Mouse (Mus musculus) heart, embryonic 14.5 days (tissue): ENCODE results near the gene Lins1. TPM values are rescaled to one million over a fixed set of nuclear protein-coding genes. Genes with fewer than 3 reads are reported as not detected.
A peak's percentile ranks its signal among the peaks of the same experiment; 100 is the strongest.

ENCODE experiments used
- ATAC-seq: fragments of 200-750 bp; cut with Nextera tagmentation; 2 replicates; pipeline ENCODE4 v1.8.0; 2017; ENCODE audit warnings: low read depth, moderate TSS enrichment; ENCODE audit not compliant: insufficient number of reproducible peaks, insufficient read depth, low FRiP score
- H3K27ac ChIP-seq, 2 experiments: fragments of 200-500 bp in 1 of 2; fragments of 300-500 bp in 1 of 2; sonication (generic) in 1 of 2; replicated peaks in 1 of 2; 2 replicates each; pipeline ENCODE4 v1.5.1; 2012 to 2014; ENCODE audit warnings: low read depth in 2 of 2, low read length in 2 of 2, control low read depth in 1 of 2, mild to moderate bottlenecking in 1 of 2, mixed read lengths in 1 of 2; ENCODE audit not compliant: control insufficient read depth in 1 of 2, insufficient read depth in 1 of 2
- H3K27me3 ChIP-seq: fragments of 300-500 bp; sonication (generic); 2 replicates; pipeline ENCODE4 v1.6.1; 2014; ENCODE audit warnings: mild to moderate bottlenecking, low read length, control low read depth; ENCODE audit not compliant: control insufficient read depth, insufficient read depth
- H3K36me3 ChIP-seq: fragments of 300-500 bp; sonication (generic); 2 replicates; pipeline ENCODE4 v1.6.1; 2014; ENCODE audit warnings: mild to moderate bottlenecking, control low read depth, low read length, mixed read lengths; ENCODE audit not compliant: control insufficient read depth, insufficient read depth
- H3K4me1 ChIP-seq, 2 experiments: fragments of 200-500 bp in 1 of 2; fragments of 300-500 bp in 1 of 2; sonication (generic) in 1 of 2; 2 replicates each; pipeline ENCODE4 v1.6.1; 2012 to 2014; ENCODE audit warnings: low read length in 2 of 2, control low read depth in 1 of 2, mixed read lengths in 1 of 2; ENCODE audit not compliant: control insufficient read depth in 2 of 2, insufficient read depth in 2 of 2
- H3K4me2 ChIP-seq: fragments of 300-500 bp; sonication (generic); 2 replicates; pipeline ENCODE4 v1.6.1; 2014; ENCODE audit warnings: mild to moderate bottlenecking, low read length
- H3K4me3 ChIP-seq, 2 experiments: fragments of 200-500 bp in 1 of 2; fragments of 300-500 bp in 1 of 2; sonication (generic) in 1 of 2; 2 replicates each; pipeline ENCODE4 v1.5.1; 2012 to 2014; ENCODE audit warnings: low read length in 2 of 2, mild to moderate bottlenecking in 2 of 2, control low read depth in 1 of 2, low read depth in 1 of 2, moderate library complexity in 1 of 2; ENCODE audit not compliant: control insufficient read depth in 1 of 2, insufficient read depth in 1 of 2
- H3K9ac ChIP-seq: fragments of 300-500 bp; sonication (generic); 2 replicates; pipeline ENCODE4 v1.6.1; 2014; ENCODE audit warnings: mild to moderate bottlenecking, low read length
- H3K9me3 ChIP-seq: fragments of 300-500 bp; sonication (generic); 2 replicates; pipeline ENCODE4 v1.6.1; 2016; ENCODE audit warnings: low read length, control low read depth; ENCODE audit not compliant: control insufficient read depth
- WGBS: fragments of 180-500 bp; shearing (Covaris S2); extraction: QIAGEN DNeasy Blood & Tissue Kit; methylation state at CpG from one replicate; pipeline ENCODE4 v1.1.7; 2014; 5-methylcytosine and 5-hydroxymethylcytosine counted together
- polyA plus RNA-seq: library from polyadenylated mRNA; unstranded; fragments of >200 nt; fragmentation: Nextera tagmentation; extraction: Ambion mirVana; gene quantifications from 2 replicates; pipeline ENCODE4 v1.2.1, GENCODE M21; 2014

Gene Lins1
- polyA plus RNA-seq, 1 experiment from 2014 or later = 11.6 TPM

- Histone ChIP-seq H3K27me3 (no peaks in the 10 kb centered on the region), H3K9me3 (no peaks in the 10 kb centered on the region), H3K27ac (no peak overlapping the region), H3K4me2 (no peak overlapping the region), H3K4me3 (no peak overlapping the region), H3K36me3 (no peaks in the 10 kb centered on the region), H3K4me1 (peaks cover 0 to 6% of the 10 kb centered on the region in 2 experiments; a peak in 2 of 4 replicates), H3K9ac (no peak overlapping the region)
- 95% methylated on average over 17 of the region's 17 CpGs for WGBS
- no peak for ATAC-seq
Measured at GRCm38 (mm10) chr7:66733431-66733830, 43.7 kb downstream of the Lins1 start.

DNA sequence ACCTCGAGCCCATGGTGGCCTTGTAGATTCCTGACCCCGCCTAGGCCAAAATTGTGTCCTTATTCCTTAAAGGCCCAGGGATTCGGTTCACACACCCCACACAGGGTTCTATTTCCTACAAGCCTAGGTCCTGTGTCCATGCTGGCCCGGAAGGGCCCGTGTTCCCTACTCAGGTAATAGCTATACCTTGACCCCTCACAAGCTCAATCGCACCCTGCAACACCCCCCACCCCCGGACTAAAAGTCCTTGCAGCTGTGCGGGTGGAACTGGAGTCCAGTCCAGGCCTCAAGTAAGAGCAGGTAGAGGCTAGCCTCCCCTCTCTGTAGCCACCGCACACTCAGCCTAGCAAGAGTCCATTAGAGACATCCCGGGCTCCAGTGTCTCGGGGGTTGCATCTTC, 44.2 kb downstream of the Lins1 start:
- H3K4me2 ChIP-seq = no peak overlapping the region
- ATAC-seq = no peak
- WGBS = 95% methylated on average over 11 of the region's 11 CpGs
- H3K27me3 ChIP-seq = no peaks in the 10 kb centered on the region
- no peaks in the 10 kb centered on the region for H3K9me3 ChIP-seq
- no peak overlapping the region for H3K4me3 ChIP-seq
- H3K4me1 ChIP-seq = peaks cover 0 to 6% of the 10 kb centered on the region in 2 experiments; a peak in 2 of 4 replicates
- no peaks in the 10 kb centered on the region for H3K36me3 ChIP-seq
- H3K27ac ChIP-seq = no peak overlapping the region
- H3K9ac ChIP-seq = no peak overlapping the region

DNA sequence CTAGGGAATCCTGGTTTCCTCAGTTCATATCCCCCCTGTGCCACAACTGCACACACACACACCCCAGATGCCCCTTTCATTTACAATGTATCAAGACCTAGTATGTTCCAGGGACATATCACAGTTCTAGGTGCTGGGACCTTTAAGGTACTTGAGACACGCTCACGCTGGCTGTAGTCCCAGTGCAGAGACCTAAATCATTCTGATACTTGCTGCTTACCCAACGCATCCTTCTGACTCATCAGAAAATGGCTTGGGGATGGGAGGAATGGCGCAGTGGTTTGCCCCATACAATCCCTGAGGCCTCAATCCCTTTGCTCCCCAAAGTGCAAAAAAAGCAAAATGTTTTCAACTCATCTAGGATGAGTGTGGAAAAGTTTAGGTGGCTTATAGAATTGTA, 44.8 kb downstream of the Lins1 start:
- no peaks in the 10 kb centered on the region for H3K36me3 ChIP-seq
- ATAC-seq = no peak
- peaks cover 0 to 6% of the 10 kb centered on the region in 2 experiments; a peak in 2 of 4 replicates for H3K4me1 ChIP-seq
- H3K9me3 ChIP-seq = no peaks in the 10 kb centered on the region
- 87% methylated on average over 4 of the region's 4 CpGs for WGBS
- H3K9ac ChIP-seq = no peak overlapping the region
- H3K4me3 ChIP-seq = no peak overlapping the region
- no peaks in the 10 kb centered on the region for H3K27me3 ChIP-seq
- H3K4me2 ChIP-seq = no peak overlapping the region
- H3K27ac ChIP-seq = no peak overlapping the region

GRCm38 (mm10) chr7:66734993-66735392, 45.3 kb downstream of the Lins1 start:
- Histone ChIP-seq H3K27me3 (no peaks in the 10 kb centered on the region), H3K4me1 (peaks cover under 1 to 6% of the 10 kb centered on the region in 2 experiments; a peak in 3 of 4 replicates), H3K4me3 (no peak overlapping the region), H3K4me2 (no peak overlapping the region; the same call in 1 of the 2 replicates), H3K27ac (peak overlapping the region in 1 of 2 experiments; percentile 45; a peak in 1 of 4 replicates), H3K9me3 (no peaks in the 10 kb centered on the region), H3K36me3 (no peaks in the 10 kb centered on the region), H3K9ac (no peak overlapping the region)
- ATAC-seq = no peak
- 31% methylated on average over 6 of the region's 6 CpGs for WGBS

- Histone ChIP-seq H3K9me3 (no peaks in the 10 kb centered on the region), H3K27me3 (no peaks in the 10 kb centered on the region), H3K27ac (no peak overlapping the region), H3K9ac (no peak overlapping the region), H3K36me3 (no peaks in the 10 kb centered on the region), H3K4me3 (no peak overlapping the region), H3K4me1 (peaks cover 9 to 13% of the 10 kb centered on the region in 2 experiments), H3K4me2 (no peak overlapping the region)
- 76% methylated on average over 4 of the region's 4 CpGs for WGBS
- no peak for ATAC-seq
Measured at GRCm38 (mm10) chr7:66737418-66737817, 47.7 kb downstream of the Lins1 start.

- H3K27me3 ChIP-seq = no peaks in the 10 kb centered on the region
- no peaks in the 10 kb centered on the region for H3K36me3 ChIP-seq
- H3K4me2 ChIP-seq = no peak overlapping the region
- H3K4me3 ChIP-seq = no peak overlapping the region
- no peak for ATAC-seq
- no peak overlapping the region for H3K27ac ChIP-seq
- no peaks in the 10 kb centered on the region for H3K9me3 ChIP-seq
- no peak overlapping the region for H3K9ac ChIP-seq
- WGBS = 63% methylated on average over 5 of the region's 5 CpGs
- H3K4me1 ChIP-seq = peaks cover 7 to 9% of the 10 kb centered on the region in 2 experiments; a peak in 3 of 4 replicates
Measured at GRCm38 (mm10) chr7:66741008-66741407, 51.3 kb downstream of the Lins1 start.

DNA sequence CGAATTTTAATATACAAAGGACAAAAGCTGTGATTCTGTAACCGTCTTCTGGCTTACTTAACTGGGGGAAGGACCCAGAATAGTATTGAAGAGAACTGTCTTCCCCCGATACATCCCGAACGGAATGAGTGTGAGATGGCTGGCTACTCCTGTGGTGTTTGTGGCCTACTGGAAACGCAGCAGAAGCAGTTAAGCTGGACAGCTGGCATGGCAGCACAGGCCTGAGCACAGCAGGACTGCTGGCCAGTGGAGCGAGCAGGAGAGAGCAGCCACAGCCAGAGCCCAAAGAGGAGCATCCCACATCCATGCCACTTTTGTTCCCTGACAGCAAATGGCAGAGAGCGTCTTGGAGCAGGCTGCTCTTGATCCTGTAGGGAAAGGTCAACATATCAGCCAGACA, 51.7 kb downstream of the Lins1 start:
- Histone ChIP-seq H3K9me3 (no peaks in the 10 kb centered on the region), H3K4me1 (peaks cover 11% of the 10 kb centered on the region in 2 experiments), H3K27me3 (no peaks in the 10 kb centered on the region), H3K27ac (no peak overlapping the region), H3K4me2 (no peak overlapping the region), H3K36me3 (no peaks in the 10 kb centered on the region), H3K9ac (no peak overlapping the region), H3K4me3 (no peak overlapping the region)
- 76% methylated on average over 8 of the region's 8 CpGs for WGBS
- no peak for ATAC-seq

- 70% methylated on average over 9 of the region's 9 CpGs for WGBS
Measured at GRCm38 (mm10) chr7:66743377-66743781, 53.7 kb downstream of the Lins1 start, which contains the start of gene Cers3. Cers3 (plus strand) TSS chr7:66743504.

More at GRCm38 (mm10) chr7:66743377-66743781, 53.7 kb downstream of the Lins1 start, which contains the start of gene Cers3:
- no peak for ATAC-seq
- Histone ChIP-seq H3K9ac (no peak within 1 kb of the TSS), H3K36me3 (no peaks in the 10 kb centered on the region), H3K27ac (no peak within 1 kb of the TSS), H3K27me3 (no peaks in the 10 kb centered on the region), H3K4me1 (peaks cover 11 to 21% of the 10 kb centered on the region in 2 experiments), H3K4me2 (no peak within 1 kb of the TSS), H3K9me3 (no peaks in the 10 kb centered on the region), H3K4me3 (no peak within 1 kb of the TSS)
